Mouse (Mus musculus) inflammation-experienced regulatory T-cells, adult 16 weeks (primary cell): Measurements from ENCODE around the gene Vpreb1. TPM values are rescaled to one million over a fixed set of nuclear protein-coding genes. Genes with fewer than 3 reads are reported as not detected.

ENCODE experiments used
- polyA plus RNA-seq: library from polyadenylated mRNA; unstranded; fragments of 100-300 nt; shearing (Covaris generic); gene quantifications from one replicate; pipeline ENCODE4 v1.2.1, GENCODE M21; 2017

Gene Vpreb1
- 3.3 TPM for polyA plus RNA-seq

DNA sequence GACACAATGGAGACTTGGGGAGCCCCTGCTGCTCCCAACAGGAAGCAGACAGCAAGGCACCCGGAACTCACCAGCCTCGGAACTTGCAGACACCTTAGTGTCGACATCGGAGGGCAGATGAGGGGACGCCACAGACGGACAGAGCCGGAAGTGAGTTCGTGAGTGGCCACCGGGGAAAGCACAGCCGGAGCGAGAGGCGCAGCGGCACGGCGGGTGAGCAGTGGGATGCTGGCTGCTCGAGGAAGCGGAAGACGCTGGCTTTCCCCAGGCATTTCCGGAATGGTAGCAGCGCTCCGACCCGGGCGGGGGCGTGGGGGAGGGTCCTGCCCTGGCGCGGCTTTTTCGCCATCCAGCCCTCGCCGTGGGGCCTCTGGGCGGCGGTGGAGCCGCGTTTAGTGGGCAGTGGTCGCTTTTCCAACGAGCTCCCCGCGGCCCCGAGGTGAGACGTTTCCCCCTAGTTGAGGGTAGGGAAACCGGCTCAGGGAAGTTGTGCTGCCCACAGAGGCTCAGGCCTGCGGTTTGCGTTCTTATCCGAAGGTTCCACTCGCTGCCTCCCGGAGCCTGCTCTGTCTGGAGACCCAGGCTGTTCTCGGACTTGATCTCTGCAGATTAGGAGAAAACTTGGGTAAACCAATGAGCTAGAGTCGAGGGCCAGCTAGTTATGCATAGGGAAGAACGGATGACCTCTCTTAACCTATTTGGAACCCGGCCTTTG lies at the start of gene Vpreb1, which contains the start of gene Top3b:
Vpreb1 (minus strand) TSS at position 227 of the 715 bp plus-strand sequence.
Top3b (plus strand) TSS at position 120 of the 715 bp plus-strand sequence.

GRCm38 (mm10) chr16:16896382-16897055 lies 25.9 kb upstream of the Vpreb1 start, which contains the start of gene Ppm1f:
Ppm1f (plus strand) TSS chr16:16896469.

DNA sequence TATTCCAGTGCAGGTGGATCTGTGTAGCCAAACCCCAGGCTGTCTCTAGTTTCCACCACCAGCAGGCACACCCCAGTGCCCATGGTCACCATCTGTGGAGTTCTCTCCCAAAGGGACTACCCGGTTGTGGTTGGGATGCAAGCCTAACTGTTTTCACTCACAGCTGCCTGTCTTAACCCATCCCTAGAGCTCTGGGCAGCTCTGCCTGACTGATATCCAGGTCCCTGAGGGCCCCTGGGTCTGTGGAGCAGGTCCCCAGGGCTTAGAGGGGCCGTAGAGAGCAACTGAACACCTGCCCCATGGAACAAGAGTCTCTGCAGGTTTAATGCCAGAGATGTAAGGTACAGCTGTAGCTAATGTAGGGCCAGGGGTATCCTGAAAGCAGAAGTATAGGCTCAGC lies 6.7 kb downstream of the Vpreb1 start, which contains the start of gene Igll1:
Igll1 (minus strand) TSS at position 8 of the 400 bp plus-strand sequence.

GRCm38 (mm10) chr16:16828757-16829615 lies 41.7 kb downstream of the Vpreb1 start, which contains the start of gene Spag6l:
Spag6l (minus strand) TSS chr16:16829456.

Other genes with a start within 250 kb of the Vpreb1 start
- not detected for gene Olfr19, start 194.4 kb downstream of the Vpreb1 start, polyA plus RNA-seq
- 0.55 TPM for gene Spag6l, start 41.4 kb downstream of the Vpreb1 start, polyA plus RNA-seq
- not detected for gene Igll1, start 6.9 kb downstream of the Vpreb1 start, polyA plus RNA-seq
- gene Top3b, start 107 bp downstream of the Vpreb1 start, polyA plus RNA-seq: 125 TPM
- 34.6 TPM for gene Ppm1f, start 25.6 kb upstream of the Vpreb1 start, polyA plus RNA-seq
- gene Mapk1, start 112.5 kb upstream of the Vpreb1 start, polyA plus RNA-seq: 33.1 TPM
- gene Ypel1, start 198.9 kb upstream of the Vpreb1 start, polyA plus RNA-seq: 2.4 TPM
- gene Ppil2, start 240.4 kb upstream of the Vpreb1 start, polyA plus RNA-seq: 271 TPM